Comparison of ENCODE assay signal across 9 mouse cellular contexts in the genomic region with DNA sequence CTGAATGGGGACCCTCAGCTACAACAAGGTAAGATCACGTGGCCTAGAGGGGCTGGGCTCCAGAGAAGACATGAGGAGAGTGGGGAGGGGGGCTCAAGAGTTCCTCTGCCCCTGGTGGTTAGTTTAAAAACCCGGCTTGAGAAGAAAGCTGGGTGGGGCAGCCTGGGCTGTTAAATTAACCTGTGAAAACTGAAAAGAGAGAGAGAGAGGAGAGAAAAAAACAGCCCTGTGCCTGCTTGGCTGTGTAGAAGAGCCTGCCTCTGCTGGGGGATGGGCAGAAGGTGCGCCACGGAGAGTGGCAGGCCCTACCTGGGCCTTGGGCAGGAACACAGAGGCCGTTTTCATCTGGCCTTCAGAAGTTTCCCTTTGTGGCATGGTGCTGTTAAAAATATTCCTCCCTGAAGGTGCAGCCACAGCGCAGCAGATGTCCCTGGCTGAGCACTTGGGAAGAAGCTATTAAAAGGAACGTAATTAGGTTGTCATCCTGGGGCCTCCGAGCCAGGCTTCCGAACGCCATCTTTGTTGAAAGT.
DNase-seq lines count a peak whose midpoint lies in the region; ATAC-seq and TF ChIP-seq lines count a peak whose summit lies in the region.
"Had no signal": no experiment of that assay in that cellular context is flagged by ENCODE, and none has a peak within 500 bp of the region (broad histone marks: within the 10 kb centered on the region; RNA-seq: fewer than 3 reads in every experiment).

No protein-coding gene starts in this region.

- intact Hi-C loops in heart, postnatal 10 days (cut with DNase I): no loop called here

- no peaks in the 10 kb centered on the region for H3K27me3 ChIP-seq in heart, embryonic 10.5 days (ENCODE audit: insufficient read depth, poor library complexity, severe bottlenecking)
- H3K27me3 ChIP-seq in E14TG2a.4 (ENCODE audit: insufficient read depth, low read length): peaks cover 7% of the 10 kb centered on the region
- H3K27me3 ChIP-seq in limb, embryonic 11.5 days (ENCODE audit: control insufficient read depth, insufficient read depth, low read length): no peaks in the 10 kb centered on the region
- H3K27me3 ChIP-seq: embryonic facial prominence, embryonic 13.5 days had no signal

- ATAC-seq in limb, embryonic 11.5 days (ENCODE audit: insufficient number of reproducible peaks, low FRiP score, low TSS enrichment, low read depth): no peak

- H3K27ac ChIP-seq in heart, embryonic 10.5 days: peak overlapping the region; percentile 87
- no peak overlapping the region for H3K27ac ChIP-seq in limb, embryonic 11.5 days (replicated peaks; ENCODE audit: low read depth, low read length)
- H3K27ac ChIP-seq: embryonic facial prominence, embryonic 13.5 days had no signal

- peak; percentile 70 for DNase-seq in heart, embryonic 10.5 days (ENCODE audit: low spot score)
- DNase-seq in heart, postnatal 10 days: no peak
- DNase-seq in cerebellum, postnatal 36 days: peak; percentile 39 to 41
- peak; percentile 43 for DNase-seq in limb, embryonic 11.5 days (ENCODE audit: low spot score)
- no peak for DNase-seq in natural killer cell, adult 2 months (ENCODE audit: low spot score in 2 of 2)
- DNase-seq in gastrocnemius, adult 8-10 months (ENCODE audit: low spot score in 2 of 2): no peak
- DNase-seq in thymus, postnatal 10 days (ENCODE audit: low spot score in 2 of 2): no peak

- TF ChIP-seq CTCF in E14TG2a.4 (conservative IDR thresholded peaks at IDR 0.05; ENCODE audit: low read length): peak; percentile 15; the same call in 1 of the 2 replicates

- H3K4me1 ChIP-seq in heart, embryonic 10.5 days: peaks cover 45% of the 10 kb centered on the region
- peaks cover 50% of the 10 kb centered on the region for H3K4me1 ChIP-seq in E14TG2a.4 (replicated peaks; ENCODE audit: low read depth, low read length)
- peaks cover 10% of the 10 kb centered on the region for H3K4me1 ChIP-seq in limb, embryonic 11.5 days (ENCODE audit: control insufficient read depth, insufficient read depth, low read length)

- 25% methylated on average over 10 of the region's 10 CpGs for WGBS in heart, embryonic 10.5 days
- WGBS in limb, embryonic 11.5 days: 22% methylated on average over 10 of the region's 10 CpGs

- no peaks in the 10 kb centered on the region for H3K9me3 ChIP-seq in heart, embryonic 10.5 days
- H3K9me3 ChIP-seq in E14TG2a.4 (ENCODE audit: low read length): no peaks in the 10 kb centered on the region
- H3K9me3 ChIP-seq in limb, embryonic 11.5 days (ENCODE audit: control insufficient read depth, low read length): no peaks in the 10 kb centered on the region
- H3K9me3 ChIP-seq: embryonic facial prominence, embryonic 13.5 days had no signal

- H3K9ac ChIP-seq in limb, embryonic 11.5 days (ENCODE audit: low read length): 0 out of 2 replicates have a peak overlapping the region, but pooled peaks have one; percentile 2
- H3K9ac ChIP-seq: embryonic facial prominence, embryonic 13.5 days had no signal

- no peaks in the 10 kb centered on the region for H3K36me3 ChIP-seq in heart, embryonic 10.5 days
- no peaks in the 10 kb centered on the region for H3K36me3 ChIP-seq in E14TG2a.4 (ENCODE audit: insufficient read depth, low read length)
- H3K36me3 ChIP-seq in limb, embryonic 11.5 days (ENCODE audit: control insufficient read depth, insufficient read depth, low read length): no peaks in the 10 kb centered on the region
- H3K36me3 ChIP-seq: embryonic facial prominence, embryonic 13.5 days had no signal

- H3K4me3 ChIP-seq in heart, embryonic 10.5 days: peak overlapping the region; percentile 29
- peak overlapping the region; percentile 56 for H3K4me3 ChIP-seq in E14TG2a.4 (replicated peaks; ENCODE audit: low read length)
- no peak overlapping the region for H3K4me3 ChIP-seq in limb, embryonic 11.5 days (ENCODE audit: low read depth, low read length)
- H3K4me3 ChIP-seq: embryonic facial prominence, embryonic 13.5 days had no signal

- no peak overlapping the region for H3K4me2 ChIP-seq in limb, embryonic 11.5 days (ENCODE audit: low read depth, severe bottlenecking)
- H3K4me2 ChIP-seq: embryonic facial prominence, embryonic 13.5 days had no signal

Comparison
In these comparisons a context has a peak if more than half of its experiments do, and no peak if none do; other contexts are left out.
1. DNase-seq: peak in heart, embryonic 10.5 days (single experiment), cerebellum, postnatal 36 days (2 of 2) and limb, embryonic 11.5 days (single experiment); none in heart, postnatal 10 days (0 of 2), natural killer cell, adult 2 months (0 of 2), gastrocnemius, adult 8-10 months (0 of 2) and thymus, postnatal 10 days (0 of 2).